Mouse (Mus musculus) right cerebral cortex, adult 2 months (tissue): ENCODE data around the gene Tsc22d1.

ENCODE experiments used
- DNase-seq, 2 experiments: peaks; one replicate each; pipeline ENCODE4 v3.0.0; 2021 to 2022; ENCODE audit warnings: low spot score in 2 of 2

Tsc22d1 gene

GRCm38 (mm10) chr14:76442160-76442559, 27.4 kb downstream of the Tsc22d1 start:
- DNase-seq: no peak

DNA sequence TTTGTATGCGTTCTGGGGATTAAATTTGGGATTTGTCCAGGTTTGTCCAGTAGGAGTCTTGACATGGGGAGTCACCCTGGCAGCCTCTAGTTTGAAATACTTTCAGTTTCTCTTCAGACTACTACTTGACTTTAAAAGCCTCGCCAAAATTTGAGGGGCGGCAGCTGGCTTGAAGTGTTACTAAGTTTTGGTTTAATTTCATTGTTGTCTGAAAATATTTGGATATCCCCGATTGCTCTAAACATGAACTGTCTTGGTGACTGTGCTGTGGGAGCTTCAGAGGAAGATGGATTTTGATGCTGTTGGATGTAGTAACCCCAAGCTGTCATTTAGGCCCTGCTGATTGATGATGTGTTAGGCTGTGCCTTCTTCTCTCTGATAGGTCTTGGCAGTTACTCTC, 34.2 kb downstream of the Tsc22d1 start:
- DNase-seq: no peak

GRCm38 (mm10) chr14:76451011-76451410, 36.2 kb downstream of the Tsc22d1 start:
- DNase-seq: peak; percentile 26 to 32

- no peak for DNase-seq
Measured at GRCm38 (mm10) chr14:76452751-76453360, 38.1 kb downstream of the Tsc22d1 start.

- DNase-seq: no peak
Measured at GRCm38 (mm10) chr14:76454673-76455072, 39.9 kb downstream of the Tsc22d1 start.

- no peak for DNase-seq
Measured at GRCm38 (mm10) chr14:76455159-76455558, 40.4 kb downstream of the Tsc22d1 start.

DNA sequence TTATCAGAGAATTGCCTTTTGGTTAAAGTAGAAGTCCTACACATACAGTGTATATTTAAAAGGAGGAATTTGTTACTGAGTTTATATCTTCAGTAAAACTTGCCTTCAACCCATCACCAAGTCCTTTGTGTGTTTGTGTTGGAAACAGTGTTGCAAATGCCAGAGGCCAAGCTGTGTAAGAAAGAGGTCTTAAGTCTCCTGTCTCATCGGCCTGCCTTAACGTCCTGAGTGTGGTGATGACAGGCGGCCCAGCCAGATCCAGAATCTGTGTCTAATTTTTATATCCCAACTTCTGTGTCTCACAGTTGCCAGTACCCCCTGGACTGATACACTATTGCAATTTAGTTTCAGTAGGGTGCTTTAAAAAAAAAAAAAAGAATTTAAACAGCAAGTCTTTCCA, 42.9 kb downstream of the Tsc22d1 start:
- no peak for DNase-seq

- no peak for DNase-seq
Measured at GRCm38 (mm10) chr14:76460181-76460580, 45.4 kb downstream of the Tsc22d1 start.

GRCm38 (mm10) chr14:76461182-76461775, 46.5 kb downstream of the Tsc22d1 start:
- no peak for DNase-seq

DNA sequence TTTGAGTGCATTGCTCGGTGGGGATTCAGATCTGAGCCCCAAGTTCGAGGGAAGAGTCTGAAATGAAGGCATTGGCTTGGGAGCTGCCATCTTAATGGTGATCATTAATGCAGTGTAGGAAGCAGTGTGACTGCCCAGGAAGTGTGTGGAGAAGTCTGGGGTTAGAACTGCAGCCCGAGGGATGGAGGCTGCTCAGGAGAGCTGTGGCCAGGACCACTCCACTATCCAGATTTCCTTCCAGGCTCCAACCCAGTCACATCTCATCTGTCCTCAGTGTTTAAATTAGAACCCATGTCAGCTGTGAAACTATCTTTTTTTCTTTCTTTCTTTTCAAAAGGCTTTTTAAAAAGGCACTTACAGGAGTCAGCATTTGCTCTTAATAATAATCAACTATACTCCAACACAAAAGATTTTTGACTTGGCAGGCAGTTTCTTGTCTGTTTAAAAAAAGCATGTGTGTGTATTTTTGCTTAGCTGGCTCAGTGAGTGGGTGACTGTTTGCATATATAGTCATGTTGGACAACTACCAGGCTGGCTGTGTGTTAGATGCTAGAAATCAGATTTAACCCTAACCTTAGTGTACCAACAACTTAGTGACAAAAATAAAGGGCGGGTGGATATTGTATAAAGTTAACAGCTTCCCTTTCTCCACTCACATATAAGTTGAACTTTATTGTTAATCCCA, 48.8 kb downstream of the Tsc22d1 start:
- no peak for DNase-seq

DNA sequence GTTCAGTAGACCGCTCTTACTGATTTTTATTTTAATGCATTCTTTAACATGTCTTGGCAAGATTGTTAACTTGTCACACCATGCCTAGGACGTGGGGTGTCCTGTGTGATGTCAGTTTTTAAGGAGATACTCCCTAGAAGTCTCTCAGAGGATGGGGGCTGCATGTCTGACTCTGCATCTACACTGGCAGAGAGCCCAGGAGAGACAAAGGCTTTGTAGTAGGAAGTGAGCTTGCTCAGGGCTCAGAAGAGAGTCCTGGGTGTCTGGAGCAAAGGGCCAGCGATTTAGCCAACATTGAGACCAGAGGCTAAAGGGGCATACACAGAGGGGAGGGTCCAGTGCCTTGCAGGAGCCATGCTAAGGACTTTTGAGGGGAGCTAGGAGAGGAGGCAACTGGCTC, 50.2 kb downstream of the Tsc22d1 start:
- DNase-seq: no peak

GRCm38 (mm10) chr14:76466641-76467323, 52.0 kb downstream of the Tsc22d1 start:
- peak; percentile 66 to 74 for DNase-seq

DNA sequence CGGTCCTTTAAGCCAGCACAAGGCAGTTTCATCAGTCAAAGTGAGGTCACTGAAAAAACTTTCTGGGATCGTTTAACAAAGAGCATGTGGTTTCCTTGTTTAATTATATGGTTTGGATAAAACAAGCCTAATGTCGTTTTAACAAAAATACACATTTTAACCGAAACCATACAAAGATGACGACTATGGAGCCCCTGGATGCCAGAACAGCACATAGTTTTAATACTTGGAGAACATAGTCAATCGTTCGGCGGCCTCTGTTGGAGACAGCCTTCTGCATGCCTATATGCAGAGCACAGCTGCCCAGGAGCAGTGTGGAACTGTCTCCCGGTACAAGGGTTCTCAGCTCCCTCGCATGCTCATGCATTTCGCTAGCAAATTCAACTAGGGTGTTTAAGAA, 53.2 kb downstream of the Tsc22d1 start:
- DNase-seq: no peak

DNA sequence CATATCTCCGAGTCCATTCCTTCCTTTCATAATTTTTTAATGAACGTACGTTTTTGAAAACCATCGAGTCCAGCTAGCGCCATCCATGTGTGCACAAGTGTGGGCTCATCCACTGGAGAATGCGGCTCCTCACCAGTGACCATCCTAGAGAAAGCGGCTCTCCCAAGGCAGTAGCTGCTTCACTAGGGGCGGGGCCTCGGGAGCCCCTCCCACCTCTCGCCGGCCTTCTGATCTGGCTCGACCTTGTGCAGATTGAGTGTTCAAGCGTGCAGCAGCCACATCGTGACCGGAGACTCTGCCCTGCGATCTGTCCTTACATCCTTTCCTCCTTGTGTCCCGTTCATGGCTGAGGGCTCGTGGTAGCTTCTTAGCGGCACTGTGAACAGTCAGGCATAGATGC, 56.5 kb downstream of the Tsc22d1 start:
- no peak for DNase-seq

- DNase-seq: no peak
Measured at GRCm38 (mm10) chr14:76472487-76472886, 57.7 kb downstream of the Tsc22d1 start.

- DNase-seq: peak; percentile 68 to 74
Measured at GRCm38 (mm10) chr14:76473404-76473803, 58.6 kb downstream of the Tsc22d1 start.

- no peak for DNase-seq
Measured at GRCm38 (mm10) chr14:76474165-76474564, 59.4 kb downstream of the Tsc22d1 start.

DNA sequence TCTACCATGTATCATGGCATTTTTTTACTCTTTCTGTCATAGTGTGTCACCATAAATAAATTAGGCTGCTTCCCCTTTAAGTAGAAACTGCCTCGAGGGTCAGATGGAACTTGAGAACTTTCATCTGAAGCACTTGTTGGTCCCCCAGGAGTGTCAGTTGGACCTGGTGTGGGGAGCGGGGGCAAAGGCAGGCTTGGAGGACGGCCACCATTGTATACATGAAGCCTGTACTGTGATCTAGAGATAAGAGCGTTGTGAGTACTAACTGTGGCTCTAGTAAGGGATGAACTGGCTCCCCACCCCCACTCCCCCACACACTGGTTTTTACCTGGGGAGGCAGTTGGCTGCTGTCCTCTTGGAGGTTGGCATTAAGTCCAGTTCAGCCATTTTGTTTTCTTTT, 62.0 kb downstream of the Tsc22d1 start:
- no peak for DNase-seq

DNA sequence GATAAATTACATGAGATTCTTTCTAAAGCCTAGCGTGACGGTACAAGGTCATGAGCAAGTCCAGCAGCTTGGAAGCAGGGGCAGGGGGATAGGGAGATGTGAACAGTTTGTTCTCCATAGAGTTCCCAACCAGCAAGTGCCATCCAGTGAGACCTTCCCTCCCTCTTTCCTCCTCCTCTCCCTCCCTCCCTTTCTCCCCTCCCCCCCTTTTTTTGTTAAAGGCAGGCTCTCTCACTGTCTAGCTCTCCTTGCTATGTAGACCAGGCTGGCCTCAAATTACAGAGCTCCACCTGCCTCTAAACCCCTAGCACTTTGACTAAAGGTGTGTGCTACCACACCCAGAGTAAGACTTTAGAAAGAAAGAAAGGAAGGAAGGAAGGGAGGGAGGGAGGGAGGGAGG, 63.3 kb downstream of the Tsc22d1 start:
- DNase-seq: no peak

DNA sequence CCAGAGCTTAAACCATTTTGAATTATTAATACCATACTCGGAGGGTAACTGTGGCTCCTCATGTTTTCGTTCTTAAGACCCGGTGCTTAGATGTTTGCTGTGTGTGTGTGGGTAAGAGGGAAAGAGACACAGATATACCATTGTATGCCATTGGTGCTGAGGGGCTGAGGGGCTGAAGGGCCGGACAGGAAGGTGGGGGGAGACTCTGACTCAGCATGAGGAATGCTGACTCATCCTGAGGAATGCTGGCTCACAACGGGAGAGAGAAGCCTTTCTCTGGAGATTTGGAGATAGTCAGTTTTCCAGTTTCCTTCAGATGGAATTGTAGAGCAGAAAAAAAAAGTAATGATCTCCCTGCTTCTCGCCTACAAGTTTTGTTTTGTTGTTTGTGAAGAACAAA, 63.9 kb downstream of the Tsc22d1 start:
- no peak for DNase-seq

- DNase-seq: peak in 1 of 2 experiments; percentile 57
Measured at GRCm38 (mm10) chr14:76479867-76480266, 65.1 kb downstream of the Tsc22d1 start.

DNA sequence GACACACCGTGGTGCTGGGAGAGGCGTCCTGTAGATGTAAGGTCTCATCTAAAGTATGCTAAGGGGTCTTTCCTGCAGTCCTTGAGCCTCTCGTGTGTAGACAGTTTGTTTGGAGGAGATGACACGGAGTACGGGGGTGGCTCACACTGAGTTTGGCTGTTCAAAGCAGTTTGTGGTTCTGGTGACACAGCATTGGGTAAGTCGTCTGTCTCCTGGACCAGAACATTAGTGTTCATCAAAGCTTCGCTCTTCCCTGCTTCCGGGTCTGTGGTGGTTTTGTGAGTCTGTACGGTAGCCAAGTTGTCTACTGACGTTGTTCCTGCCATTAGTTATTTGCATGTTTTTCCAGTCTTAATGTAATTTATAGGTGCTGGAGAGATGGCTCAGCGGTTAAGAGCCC, 65.7 kb downstream of the Tsc22d1 start:
- DNase-seq: no peak

- DNase-seq: no peak
Measured at GRCm38 (mm10) chr14:76483701-76484100, 68.9 kb downstream of the Tsc22d1 start.
